Mouse (Mus musculus): ENCODE results near the gene Prc1.

DNA sequence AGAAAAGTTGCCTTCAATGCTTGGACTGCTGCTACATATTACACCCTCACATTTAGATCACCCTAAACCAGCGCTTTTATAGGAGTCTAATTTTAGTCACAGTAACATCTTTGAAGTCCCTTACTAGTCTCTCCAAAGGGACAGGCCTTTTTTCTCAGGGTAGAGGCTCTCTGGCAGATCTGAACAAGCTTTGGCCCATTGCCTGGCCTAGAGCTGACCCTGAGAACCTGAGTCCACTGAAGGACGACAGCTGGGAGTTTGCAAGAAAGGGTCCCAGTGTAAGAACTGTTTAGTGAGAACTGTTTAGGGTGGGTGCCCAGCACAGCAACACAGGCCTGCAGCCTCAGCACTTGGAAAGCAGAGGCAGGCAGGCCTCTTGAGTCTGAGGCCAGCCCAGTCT lies 71.5 kb downstream of the Prc1 start:
- TF ChIP-seq CTCF (IDR thresholded peaks at IDR 0.05; ENCODE audit: borderline replicate concordance, control insufficient read depth, extremely low read depth, insufficient read depth, low read length, poor library complexity) (no peak), POLR2A (IDR thresholded peaks at IDR 0.05; ENCODE audit: control insufficient read depth, extremely low read depth, insufficient read depth, low read length, poor library complexity) (no peak)

Measured in thymus, adult 2 months (tissue).